Mouse (Mus musculus) small intestine, adult 2 months (tissue): ENCODE measurements around the gene Casq2.

Experiments
- CTCF ChIP-seq: fragments of 200-500 bp; IDR thresholded peaks from 2 replicates; pipeline ENCODE4 v1.5.1; 2012; ENCODE audit warnings: low read depth, mild to moderate bottlenecking, control low read depth, inconsistent platforms, low read length, moderate library complexity, mixed read lengths; ENCODE audit not compliant: insufficient replicate concordance, insufficient read length; ENCODE audit errors: extremely low read depth
- POLR2A ChIP-seq: fragments of 200-500 bp; IDR thresholded peaks from 2 replicates; pipeline ENCODE4 v1.6.1; 2012; ENCODE audit warnings: low read depth, mild to moderate bottlenecking, control low read depth, inconsistent platforms, low read length, moderate library complexity

DNA sequence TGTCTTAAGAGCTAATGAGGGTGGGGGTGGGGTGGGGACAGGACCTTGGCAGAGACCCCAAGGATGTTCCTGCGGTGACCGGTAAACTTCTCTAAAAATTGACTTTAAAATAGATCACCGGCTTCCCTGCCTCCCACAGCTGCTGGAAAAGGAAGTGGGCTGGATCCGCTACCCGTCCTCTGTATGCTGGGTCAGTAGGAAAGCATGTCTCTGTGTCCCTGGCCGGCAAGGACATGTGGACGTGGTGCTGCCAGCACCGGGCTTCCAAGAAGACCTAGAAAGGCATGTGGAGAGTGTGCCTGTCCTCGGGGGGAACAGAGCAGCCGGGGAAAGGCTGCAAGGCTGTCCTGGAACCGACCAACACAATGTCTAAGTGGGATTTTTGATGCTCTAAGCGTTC is 496 bp upstream of the Casq2 start:
- TF ChIP-seq POLR2A: no peak
- TF ChIP-seq CTCF: no peak
